Mouse (Mus musculus) splenic B cell, adult 2 months (primary cell): ENCODE measurements at regions not wholly inside any gene's neighbourhood (a gene's known extent, or its start where the extent isn't known, plus 50 kb on each side); places are given as distances from the start of the nearest gene placed in this dataset.

Experiments used
- DNase-seq: peaks from one replicate; pipeline ENCODE4 v3.0.0-alpha.2; 2011; ENCODE audit warnings: low read depth, low spot score
- H3K27me3 ChIP-seq: 2 replicates; pipeline ENCODE4 v1.6.1; 2012; ENCODE audit warnings: mild to moderate bottlenecking, low read length, moderate library complexity, mixed read lengths; ENCODE audit not compliant: control insufficient read depth, poor library complexity, insufficient read depth, severe bottlenecking
- H3K36me3 ChIP-seq: 2 replicates; pipeline ENCODE4 v1.6.1; 2012; ENCODE audit warnings: mild to moderate bottlenecking, low read length, moderate library complexity, mixed read lengths; ENCODE audit not compliant: control insufficient read depth, poor library complexity, insufficient read depth, severe bottlenecking

- DNase-seq = no peak
- Histone ChIP-seq H3K27me3 (no peaks in the 10 kb centered on the region), H3K36me3 (no peaks in the 10 kb centered on the region)
Observed at GRCm38 (mm10) chr5:43384689-43385375, 130.5 kb upstream of the C1qtnf7 start.

GRCm38 (mm10) chr5:43390997-43391396 lies 124.3 kb upstream of the C1qtnf7 start:
- Histone ChIP-seq H3K27me3 (no peaks in the 10 kb centered on the region), H3K36me3 (no peaks in the 10 kb centered on the region)
- no peak for DNase-seq

GRCm38 (mm10) chr5:43391412-43392029 lies 123.8 kb upstream of the C1qtnf7 start:
- H3K27me3 ChIP-seq = no peaks in the 10 kb centered on the region
- H3K36me3 ChIP-seq = no peaks in the 10 kb centered on the region
- DNase-seq = no peak

- no peak for DNase-seq
- Histone ChIP-seq H3K27me3 (no peaks in the 10 kb centered on the region), H3K36me3 (no peaks in the 10 kb centered on the region)
Observed at GRCm38 (mm10) chr5:43392908-43393545, 122.3 kb upstream of the C1qtnf7 start.

GRCm38 (mm10) chr5:43417259-43417658 lies 98.1 kb upstream of the C1qtnf7 start:
- Histone ChIP-seq H3K36me3 (no peaks in the 10 kb centered on the region), H3K27me3 (no peaks in the 10 kb centered on the region)
- DNase-seq = no peak

- Histone ChIP-seq H3K27me3 (no peaks in the 10 kb centered on the region), H3K36me3 (no peaks in the 10 kb centered on the region)
- DNase-seq = peak; percentile 66
Observed at GRCm38 (mm10) chr5:43422815-43423687, 92.3 kb upstream of the C1qtnf7 start.

- H3K36me3 ChIP-seq = no peaks in the 10 kb centered on the region
- H3K27me3 ChIP-seq = no peaks in the 10 kb centered on the region
- no peak for DNase-seq
Observed at GRCm38 (mm10) chr5:43424551-43425257, 90.6 kb upstream of the C1qtnf7 start.

GRCm38 (mm10) chr5:43433337-43433736 lies 82.0 kb upstream of the C1qtnf7 start:
- no peak for DNase-seq
- no peaks in the 10 kb centered on the region for H3K36me3 ChIP-seq

GRCm38 (mm10) chr5:43439191-43439590 lies 76.1 kb upstream of the C1qtnf7 start:
- Histone ChIP-seq H3K36me3 (no peaks in the 10 kb centered on the region), H3K27me3 (no peaks in the 10 kb centered on the region)
- DNase-seq = no peak

More at GRCm38 (mm10) chr5:43433337-43433736, 82.0 kb upstream of the C1qtnf7 start:
- no peaks in the 10 kb centered on the region for H3K27me3 ChIP-seq

- Histone ChIP-seq H3K27me3 (no peaks in the 10 kb centered on the region), H3K36me3 (no peaks in the 10 kb centered on the region)
- DNase-seq = no peak
Observed at GRCm38 (mm10) chr5:43441306-43441705, 74.0 kb upstream of the C1qtnf7 start.

- no peak for DNase-seq
- no peaks in the 10 kb centered on the region for H3K27me3 ChIP-seq
- no peaks in the 10 kb centered on the region for H3K36me3 ChIP-seq
Observed at GRCm38 (mm10) chr5:43444582-43445214, 70.6 kb upstream of the C1qtnf7 start.

GRCm38 (mm10) chr5:43445620-43446019 lies 69.7 kb upstream of the C1qtnf7 start:
- no peak for DNase-seq
- no peaks in the 10 kb centered on the region for H3K27me3 ChIP-seq
- H3K36me3 ChIP-seq = no peaks in the 10 kb centered on the region

- no peaks in the 10 kb centered on the region for H3K36me3 ChIP-seq
- DNase-seq = no peak
- no peaks in the 10 kb centered on the region for H3K27me3 ChIP-seq
Observed at GRCm38 (mm10) chr5:43446295-43446694, 69.0 kb upstream of the C1qtnf7 start.

- no peaks in the 10 kb centered on the region for H3K27me3 ChIP-seq
- no peak for DNase-seq
- H3K36me3 ChIP-seq = no peaks in the 10 kb centered on the region
Observed at GRCm38 (mm10) chr5:43456018-43456417, 59.3 kb upstream of the C1qtnf7 start.
